Mouse (Mus musculus): ENCODE measurements around the gene Mpi.

Mpi gene

GRCm38 (mm10) chr9:57522114-57522860 is 30.3 kb downstream of the Mpi start:
- no peak for DNase-seq

DNA sequence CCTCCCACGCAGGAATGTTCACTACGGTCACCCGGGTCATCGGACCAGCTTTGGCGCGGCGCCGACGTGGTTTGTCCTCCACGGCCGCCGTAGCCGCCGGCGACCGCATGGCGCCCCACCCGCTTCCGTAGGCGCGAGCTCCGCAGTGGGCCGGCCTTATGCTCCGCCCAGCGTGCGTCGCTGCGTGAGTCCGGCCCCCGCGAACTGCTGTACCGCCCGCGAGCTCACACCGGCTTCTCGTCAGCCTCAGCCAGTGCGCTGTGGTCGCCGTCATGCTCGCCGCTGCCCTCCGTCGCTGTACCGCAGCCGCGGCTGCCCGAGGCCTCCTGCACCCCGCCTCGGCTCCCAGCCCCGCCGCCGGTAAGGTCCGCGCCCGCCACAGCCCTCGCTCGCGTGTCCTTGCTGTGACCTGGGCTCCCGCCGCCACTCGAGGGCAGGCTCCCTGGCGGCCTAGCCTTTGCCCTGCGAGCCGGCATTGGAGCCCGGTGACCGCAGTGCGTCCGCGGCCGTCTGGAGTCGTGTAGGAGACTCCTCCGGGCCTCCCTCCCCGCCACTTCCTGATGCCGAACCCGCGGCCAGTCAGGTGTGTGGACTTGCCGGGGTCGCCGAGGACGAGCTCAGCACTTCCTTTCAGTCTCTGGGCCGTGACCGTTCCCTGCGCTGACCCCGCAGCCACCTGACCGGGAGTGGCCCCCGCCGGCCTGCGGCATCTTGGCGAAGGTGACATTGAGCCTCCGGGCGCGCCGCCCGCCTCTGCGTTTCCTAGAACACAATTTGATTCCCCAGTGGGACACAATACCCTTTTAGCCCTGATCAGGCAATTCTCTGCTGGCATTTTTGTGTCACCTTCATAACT is 31.3 kb downstream of the Mpi start, which contains the start of gene Cox5a:
TSS of gene Cox5a (plus strand) at position 219 of the 856 bp plus-strand sequence.
- DNase-seq = peak; percentile 90

DNA sequence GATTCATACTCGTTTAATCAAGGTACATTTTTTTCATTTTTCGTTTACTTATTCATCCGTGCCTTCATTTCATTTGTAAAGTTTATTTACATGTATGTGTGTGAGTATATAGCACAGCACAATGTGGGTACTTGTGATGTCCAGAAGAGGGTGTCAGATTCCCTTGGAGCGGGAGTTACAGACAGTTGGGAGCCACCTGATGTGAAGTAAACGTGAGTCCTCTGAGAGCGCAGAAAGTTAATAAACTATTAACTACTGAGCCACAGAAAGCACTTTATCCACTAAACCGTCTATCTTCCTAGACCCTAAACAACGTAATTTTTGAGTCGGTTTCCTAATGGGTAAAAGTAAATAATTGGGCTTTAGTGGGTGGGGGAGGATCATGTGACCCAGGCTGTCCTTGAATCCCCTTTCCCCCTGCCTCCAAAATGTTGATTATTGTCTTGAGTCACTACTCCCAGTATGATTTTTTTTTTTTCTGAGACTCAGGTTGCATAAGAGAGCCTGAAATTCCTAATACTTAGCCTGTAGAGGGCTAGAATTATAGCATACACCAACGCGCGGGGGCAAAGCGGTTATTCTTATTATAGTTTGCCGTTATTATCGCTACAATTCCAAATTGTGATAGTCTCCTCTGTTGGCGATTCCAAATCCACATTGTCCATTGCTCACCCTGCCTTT is 32.0 kb downstream of the Mpi start:
- DNase-seq = no peak

DNA sequence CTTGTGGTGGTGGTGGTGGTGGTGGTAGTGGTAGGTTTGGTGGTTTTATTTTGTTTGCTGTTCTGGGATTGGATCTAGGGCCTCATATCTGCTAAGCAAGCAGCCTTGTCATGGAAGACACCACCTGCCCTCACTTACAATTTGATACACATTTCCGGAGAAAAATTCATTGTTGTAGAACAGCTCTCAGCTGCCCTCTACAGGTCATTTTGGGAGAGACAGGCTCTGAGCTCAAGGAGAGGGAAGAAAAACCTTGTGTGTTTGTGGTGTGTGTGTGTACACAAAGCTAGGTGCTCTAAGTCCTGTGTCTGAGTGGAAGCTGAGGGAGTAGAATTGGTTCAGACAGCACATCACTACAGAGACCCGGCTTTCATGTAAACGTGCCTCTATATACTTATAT is 35.5 kb downstream of the Mpi start:
- peak; percentile 71 to 75 for DNase-seq

DNA sequence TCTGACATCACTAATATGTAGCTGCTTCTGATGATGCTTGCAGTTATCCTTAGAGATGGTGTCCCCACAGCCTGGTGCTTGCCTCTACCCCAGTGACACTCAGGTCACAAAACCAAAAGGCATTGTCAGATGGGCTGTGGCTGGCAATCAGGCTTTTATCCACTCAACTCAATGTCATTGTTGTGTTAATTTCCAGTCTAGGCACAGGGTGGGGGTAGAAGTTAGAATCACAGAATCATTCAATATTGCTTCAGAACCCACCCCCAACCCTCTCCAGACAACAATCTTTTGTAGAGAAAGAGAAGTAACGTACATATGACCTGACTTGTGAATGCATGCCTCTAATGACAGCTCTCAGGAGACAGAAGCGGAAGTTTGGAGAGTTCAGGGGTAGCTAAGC is 42.0 kb downstream of the Mpi start:
- no peak for DNase-seq

- DNase-seq = no peak
These were observed 46.9 kb downstream of the Mpi start for GRCm38 (mm10) chr9:57505700-57506099.

DNA sequence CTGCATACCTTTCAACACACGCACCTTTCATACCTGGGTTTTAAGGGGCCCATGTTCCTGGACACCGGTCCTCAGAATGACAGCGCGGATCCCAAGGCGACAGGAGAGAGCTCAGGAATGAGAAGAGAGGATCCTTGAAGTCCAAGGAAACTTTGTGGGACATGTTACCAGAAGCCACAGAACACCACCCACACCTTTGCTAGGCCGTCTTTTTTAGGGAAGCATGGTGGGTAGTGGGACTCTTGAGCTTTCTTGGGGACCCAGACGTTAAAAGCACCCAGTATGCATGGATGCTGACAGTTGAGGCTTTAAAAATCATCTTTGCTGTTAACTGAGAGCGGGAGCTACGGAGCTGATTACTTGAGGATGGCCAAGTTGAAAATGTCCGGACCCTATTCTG is 47.7 kb downstream of the Mpi start:
- no peak for DNase-seq

DNA sequence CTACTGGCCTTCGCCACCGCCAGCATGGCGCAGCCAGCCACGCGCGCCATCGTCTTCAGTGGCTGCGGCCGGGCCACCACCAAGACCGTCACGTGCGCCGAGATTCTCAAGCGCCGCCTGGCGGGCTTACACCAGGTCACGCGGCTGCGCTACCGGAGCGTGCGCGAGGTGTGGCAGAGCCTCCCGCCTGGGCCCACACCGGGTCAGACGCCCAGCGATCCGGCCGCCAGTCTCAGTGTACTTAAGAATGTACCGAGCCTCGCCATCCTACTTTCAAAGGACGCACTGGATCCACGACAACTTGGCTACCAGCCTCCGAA is 48.2 kb downstream of the Mpi start:
- DNase-seq = peak; percentile 73 to 74

- peak; percentile 28 to 36 for DNase-seq
These were observed 48.8 kb downstream of the Mpi start, which contains the start of gene Rpp25 for GRCm38 (mm10) chr9:57503622-57504380. Rpp25 (plus strand) TSS chr9:57504026.

DNA sequence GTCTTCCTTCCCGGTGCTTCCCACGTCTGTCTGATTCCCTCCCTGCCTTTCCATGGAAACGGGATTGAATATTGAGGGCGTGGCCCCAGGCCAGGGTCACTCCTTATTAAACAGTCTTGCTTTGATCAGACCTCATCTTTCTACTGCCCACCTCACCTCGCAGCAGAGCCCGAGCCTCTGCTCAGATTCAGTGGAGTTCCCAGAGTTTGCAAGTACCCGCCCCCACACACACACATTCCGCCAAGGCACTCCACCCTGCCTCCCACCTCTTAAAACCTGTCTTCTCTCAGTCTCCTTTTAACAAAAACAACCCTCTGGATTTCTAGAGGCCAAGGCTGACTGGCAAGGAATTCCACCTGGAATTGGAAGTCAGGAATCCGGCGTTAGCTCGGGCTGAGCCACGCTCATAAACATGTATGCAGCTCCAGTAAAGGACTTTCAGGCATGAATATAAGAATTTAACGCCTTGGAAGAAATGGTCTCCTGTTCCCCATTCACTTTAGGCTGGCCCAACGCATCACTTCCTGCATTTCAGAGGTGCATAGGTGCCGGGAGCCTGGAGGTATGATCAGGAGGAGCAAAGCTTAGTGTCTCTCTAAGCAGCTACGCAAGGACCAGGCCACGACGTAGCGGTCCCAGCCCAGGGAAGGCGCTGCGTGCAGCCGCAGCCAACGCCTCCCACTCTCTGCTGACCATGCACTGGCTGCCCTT is 49.5 kb downstream of the Mpi start:
- peak in 1 of 2 experiments; percentile 8 for DNase-seq

DNA sequence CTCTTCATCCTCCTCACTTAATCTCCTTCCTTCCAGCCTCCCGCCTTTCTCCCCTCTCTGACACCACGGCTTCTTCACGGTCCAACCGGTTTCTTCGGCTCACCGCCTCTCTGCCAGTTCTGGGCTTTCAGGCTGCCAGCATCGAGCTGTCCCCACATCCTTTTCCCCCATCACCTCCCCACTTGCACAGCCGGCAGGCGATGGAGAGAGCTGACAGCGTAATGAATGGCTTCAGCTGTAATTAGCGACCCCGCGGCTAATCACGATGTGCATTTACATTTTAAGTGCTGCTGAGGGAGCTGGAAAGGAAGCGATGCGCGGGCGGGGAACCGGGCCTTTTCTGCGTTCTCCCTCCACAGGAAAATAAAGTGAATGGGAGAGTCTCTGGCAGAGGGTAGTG is 50.7 kb downstream of the Mpi start:
- peak in 1 of 2 experiments; percentile 13 for DNase-seq

DNA sequence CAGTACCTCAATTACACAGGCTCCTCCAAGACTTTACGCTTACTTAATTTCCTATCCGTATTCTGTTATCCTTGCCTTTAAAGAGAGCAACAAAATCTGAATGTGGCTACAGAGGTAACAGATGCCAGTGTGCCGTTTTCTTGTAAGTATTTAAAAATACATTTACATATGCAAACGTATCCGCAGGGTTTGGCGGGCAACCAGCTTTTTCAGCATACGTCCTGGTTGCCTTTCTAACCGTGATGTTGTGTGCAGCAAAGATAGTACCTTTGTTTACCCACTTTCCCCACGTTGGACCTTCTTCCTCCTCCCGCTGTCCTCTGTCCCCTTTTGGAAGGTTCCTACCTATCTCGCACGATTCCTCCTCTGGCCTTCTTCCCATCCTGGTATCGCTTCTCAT is 51.1 kb downstream of the Mpi start:
- DNase-seq = no peak

DNA sequence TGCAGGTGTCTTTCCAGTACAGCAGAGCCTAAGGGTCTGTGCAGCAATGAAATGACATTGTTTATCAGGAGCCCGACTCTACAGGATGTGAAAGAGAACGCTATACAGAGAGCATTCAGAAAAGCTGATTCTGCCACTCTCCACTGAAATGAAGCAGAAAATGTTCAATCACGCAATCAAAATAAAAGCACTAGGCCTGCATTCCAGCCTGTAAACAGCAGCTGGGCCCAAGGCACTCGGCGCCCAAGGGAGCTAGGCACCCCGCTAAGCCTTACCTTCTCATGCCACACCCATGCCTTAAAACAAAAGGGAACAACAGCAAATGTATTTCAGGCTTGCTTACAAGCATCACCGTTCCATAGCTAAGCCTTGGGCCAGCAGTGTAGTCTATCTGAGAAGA is 54.0 kb downstream of the Mpi start:
- no peak for DNase-seq

DNA sequence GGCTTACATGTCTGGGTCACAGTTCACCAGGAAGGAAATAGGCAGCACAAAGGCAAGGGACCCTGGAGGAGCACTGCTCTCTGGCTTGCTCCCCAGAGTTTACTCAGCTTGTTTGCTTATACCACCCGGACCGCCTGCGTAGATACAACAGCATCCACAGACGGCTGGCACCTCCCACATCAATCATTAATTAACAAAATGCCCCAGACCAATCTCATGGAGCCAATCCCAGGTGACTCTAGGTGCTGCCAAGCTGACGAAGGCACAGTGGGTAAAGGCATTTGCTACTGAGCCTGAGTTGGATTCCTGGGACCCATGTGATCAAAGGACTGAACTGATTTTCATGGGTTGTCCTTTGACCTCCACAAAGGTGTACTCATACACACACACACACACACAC is 55.3 kb downstream of the Mpi start:
- no peak for DNase-seq

- DNase-seq = no peak
These were observed 57.6 kb downstream of the Mpi start for GRCm38 (mm10) chr9:57494970-57495369.

Measured in B cell, adult 2 months (primary cell).